Mouse (Mus musculus): ENCODE data around the gene Phc2.

DNA sequence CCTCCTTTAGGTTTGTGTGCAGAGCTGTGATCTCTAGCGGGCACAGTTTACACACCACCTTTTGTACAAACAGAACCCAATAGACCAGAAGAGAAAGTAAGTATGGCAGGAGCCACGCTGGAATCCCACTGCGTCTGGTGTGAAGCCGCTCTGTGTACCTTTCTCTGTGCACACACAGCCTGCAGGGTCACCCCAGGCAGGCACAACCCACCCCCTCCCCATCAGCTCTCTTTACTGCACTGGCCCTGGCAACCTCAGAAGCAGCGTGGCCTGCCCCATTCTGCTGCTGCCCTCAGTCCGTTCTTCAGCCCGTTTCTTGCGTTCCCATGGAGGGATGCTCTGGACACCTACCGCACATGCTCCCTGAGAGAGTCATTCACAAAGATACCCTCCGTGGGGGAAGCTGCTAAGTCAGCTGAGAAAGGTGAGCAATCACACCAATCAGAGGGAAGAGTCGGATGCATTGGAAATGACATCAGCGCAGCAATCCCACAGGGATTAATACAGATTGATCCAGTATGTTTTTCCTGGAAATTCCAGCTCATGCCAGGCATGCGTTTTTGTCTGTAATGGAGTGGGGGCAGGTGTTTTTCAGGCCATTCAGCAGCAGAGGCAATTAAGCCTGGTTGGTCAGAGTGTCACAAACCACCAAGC lies 24.2 kb downstream of the Phc2 start:
- TF ChIP-seq CTCF (IDR thresholded peaks at IDR 0.05; ENCODE audit: borderline replicate concordance, insufficient read depth, low read length), result no peak
- no peak for TF ChIP-seq POLR2A (IDR thresholded peaks at IDR 0.05; ENCODE audit: low read depth, low read length)
